Mouse (Mus musculus) NIH3T3 (cell line): ENCODE data around the gene Wnt16.
A peak's percentile ranks its signal among the peaks of the same experiment; 100 is the strongest.

Source experiments
- DNase-seq: peaks from one replicate; pipeline ENCODE4 v3.0.0-alpha.2; 2012; ENCODE audit warnings: low read depth

Wnt16 gene

GRCm38 (mm10) chr6:22326289-22326688, 38.3 kb downstream of the Wnt16 start:
- no peak for DNase-seq

DNA sequence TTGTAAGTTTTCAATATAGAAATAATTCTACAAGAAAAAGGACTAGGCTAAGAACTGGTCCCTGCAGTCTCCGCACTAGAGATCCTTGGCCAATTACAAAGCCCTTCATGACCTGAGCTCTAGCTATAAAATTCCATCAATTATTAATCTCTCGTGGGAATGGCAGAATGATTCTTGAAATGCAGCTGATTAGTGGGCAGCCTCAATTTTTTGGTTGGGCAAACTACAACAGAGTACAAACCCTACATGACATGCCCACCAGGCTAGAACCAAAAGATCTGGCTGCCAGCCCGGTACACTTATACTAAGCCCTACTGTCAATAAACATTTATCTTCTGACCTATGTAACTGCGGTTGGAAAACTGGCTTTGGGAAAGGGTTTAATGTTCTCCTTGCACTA, 39.1 kb downstream of the Wnt16 start:
- DNase-seq, result peak; percentile 60

DNA sequence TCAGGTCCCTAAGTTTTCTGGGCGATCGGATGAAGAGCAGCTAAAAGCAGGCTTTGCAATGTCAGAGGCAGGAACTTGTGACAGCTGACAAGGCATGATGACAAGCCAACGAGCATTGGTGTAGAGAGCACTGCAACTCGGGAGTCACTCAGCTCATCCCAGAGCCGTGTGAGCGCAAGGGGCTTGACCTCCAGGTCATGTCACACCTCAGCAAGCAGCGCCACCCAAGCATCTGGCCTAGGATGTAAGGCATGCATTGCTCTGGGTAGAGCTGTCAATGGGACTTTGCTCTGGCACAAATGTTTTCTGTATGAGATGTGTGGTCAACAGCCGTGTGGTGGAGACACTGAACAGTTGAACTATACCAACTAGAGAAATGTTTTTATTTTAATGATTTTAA, 39.9 kb downstream of the Wnt16 start:
- DNase-seq, result no peak

GRCm38 (mm10) chr6:22330169-22330960, 42.3 kb downstream of the Wnt16 start:
- no peak for DNase-seq

DNA sequence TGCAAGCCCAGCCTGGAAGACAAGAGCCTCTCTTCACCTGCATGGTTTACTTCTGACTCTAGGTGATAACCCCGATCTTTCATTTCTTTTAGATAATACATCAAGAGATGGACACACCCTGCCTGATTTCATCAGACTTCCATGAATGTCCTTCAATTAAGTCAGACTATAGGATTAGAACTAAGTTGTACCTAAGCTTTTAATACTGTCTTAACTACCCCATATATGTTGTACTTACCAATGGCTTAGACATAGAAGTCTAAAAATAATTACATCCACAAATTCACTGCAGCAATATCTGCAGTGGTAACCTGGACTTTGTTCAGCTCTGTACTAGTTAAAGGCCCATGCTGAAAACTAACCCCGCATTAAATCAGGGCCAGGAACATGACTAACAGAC, 44.5 kb downstream of the Wnt16 start:
- DNase-seq, result no peak

GRCm38 (mm10) chr6:22339763-22340542, 51.9 kb downstream of the Wnt16 start:
- no peak for DNase-seq

GRCm38 (mm10) chr6:22340779-22341178, 52.8 kb downstream of the Wnt16 start:
- DNase-seq, result no peak

DNA sequence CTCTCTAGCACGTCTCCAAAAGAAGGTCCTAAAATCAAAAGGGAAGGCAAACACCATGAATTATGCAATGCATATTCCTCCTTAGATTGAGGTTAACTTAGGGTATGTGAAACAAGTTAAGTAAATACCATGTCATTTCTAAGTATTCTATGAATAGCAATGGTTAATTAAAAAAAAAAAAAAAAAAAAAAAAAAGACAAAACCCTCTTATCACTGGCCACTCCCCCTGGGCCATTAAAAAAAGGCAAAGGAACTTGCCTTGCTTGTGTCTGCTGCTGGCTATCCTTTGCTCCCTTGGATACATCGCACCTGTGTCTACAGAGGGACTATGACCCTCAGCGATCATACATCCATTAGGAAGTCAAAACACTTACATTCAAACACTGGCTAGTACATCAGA, 55.3 kb downstream of the Wnt16 start:
- no peak for DNase-seq

DNA sequence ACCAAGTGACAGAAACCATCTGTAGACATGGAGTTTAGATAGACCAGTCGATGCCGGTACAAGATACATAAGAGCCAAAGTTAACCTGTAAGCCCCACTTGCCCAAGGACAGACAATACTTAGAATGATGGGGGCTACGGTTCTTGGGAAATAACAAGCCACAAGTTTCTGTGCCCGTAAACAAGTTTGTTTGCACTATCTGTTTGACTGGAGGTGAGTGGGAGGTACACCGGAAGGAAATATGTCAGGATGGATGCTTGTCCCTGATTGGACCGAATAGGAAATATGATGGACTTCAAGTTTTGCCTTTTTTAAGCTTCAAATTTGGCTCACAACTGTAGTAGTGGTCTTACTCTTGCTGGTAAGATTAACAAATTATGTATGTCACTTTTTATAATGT, 55.7 kb downstream of the Wnt16 start:
- DNase-seq, result no peak

DNA sequence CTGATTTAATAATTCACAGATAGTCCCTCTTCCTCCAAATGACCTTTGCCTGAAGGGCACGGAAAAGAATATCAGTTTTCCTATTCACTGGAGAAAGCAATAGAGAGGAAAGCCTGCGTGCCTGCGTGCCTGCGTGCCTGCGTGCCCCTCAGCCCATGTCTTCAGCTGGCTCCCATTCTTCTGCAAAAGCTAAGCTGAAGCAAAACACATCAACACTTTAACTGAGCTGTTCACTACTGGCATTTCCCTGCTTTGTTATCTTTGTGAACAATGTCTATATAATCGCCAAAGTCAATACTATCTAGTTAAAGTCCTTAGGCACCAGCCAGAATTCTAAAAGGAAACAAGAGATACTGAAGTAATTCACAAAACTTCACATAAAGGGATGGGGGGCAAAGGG, 56.4 kb downstream of the Wnt16 start:
- DNase-seq, result no peak

- DNase-seq, result peak; percentile 70
Observed at GRCm38 (mm10) chr6:22347132-22347902, 59.3 kb downstream of the Wnt16 start.
